Mouse (Mus musculus) left cerebral cortex, adult 8-10 months (tissue): ENCODE data around the gene Rpl36. TPM values are rescaled to one million over a fixed set of nuclear protein-coding genes. Genes with fewer than 3 reads are reported as not detected.

Source experiments
- DNase-seq, 2 experiments: peaks; one replicate each; pipeline ENCODE4 v3.0.0; 2022; ENCODE audit warnings: low spot score in 2 of 2
- total RNA-seq, 4 experiments: library from RNA; stranded (reverse); gene quantifications; 2 replicates each; pipeline ENCODE4 v1.2.4; 2022

The Rpl36 gene
- 100 to 1,000 TPM; 351 to 461 (median 392) TPM for total RNA-seq

DNA sequence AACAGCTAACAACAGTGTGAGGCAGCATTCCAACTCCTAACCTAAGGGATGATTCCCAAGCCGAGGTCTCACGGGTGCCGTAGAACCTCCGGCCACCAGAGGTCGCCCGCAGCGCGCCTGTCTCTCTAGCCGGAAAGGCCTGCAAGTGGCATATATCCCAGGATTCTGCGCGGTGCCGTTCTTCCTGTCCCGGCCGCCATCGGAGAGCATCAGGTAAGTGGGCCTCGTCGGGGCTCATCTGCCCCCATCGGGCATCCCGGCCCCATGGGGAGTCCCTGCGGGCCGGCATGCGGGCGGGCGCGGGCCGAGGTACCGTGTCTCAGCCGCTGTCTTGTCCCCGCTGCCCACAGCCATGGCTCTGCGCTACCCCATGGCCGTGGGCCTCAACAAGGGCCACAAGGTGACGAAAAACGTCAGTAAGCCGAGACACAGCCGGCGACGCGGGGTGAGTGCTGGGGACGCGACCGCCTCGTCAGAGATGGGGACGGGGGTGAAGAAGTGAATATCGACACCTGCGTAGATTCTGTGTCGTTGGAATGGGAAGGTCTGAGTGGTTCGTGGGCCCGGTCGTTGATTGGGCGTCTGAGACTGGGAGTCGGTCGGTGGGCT lies at the start of gene Rpl36:
TSS of gene Rpl36 (plus strand) at position 181 of the 609 bp plus-strand sequence.
- peak; percentile 92 to 95 for DNase-seq

GRCm38 (mm10) chr17:56566293-56566692 lies 46.9 kb upstream of the Rpl36 start:
- DNase-seq: no peak

DNA sequence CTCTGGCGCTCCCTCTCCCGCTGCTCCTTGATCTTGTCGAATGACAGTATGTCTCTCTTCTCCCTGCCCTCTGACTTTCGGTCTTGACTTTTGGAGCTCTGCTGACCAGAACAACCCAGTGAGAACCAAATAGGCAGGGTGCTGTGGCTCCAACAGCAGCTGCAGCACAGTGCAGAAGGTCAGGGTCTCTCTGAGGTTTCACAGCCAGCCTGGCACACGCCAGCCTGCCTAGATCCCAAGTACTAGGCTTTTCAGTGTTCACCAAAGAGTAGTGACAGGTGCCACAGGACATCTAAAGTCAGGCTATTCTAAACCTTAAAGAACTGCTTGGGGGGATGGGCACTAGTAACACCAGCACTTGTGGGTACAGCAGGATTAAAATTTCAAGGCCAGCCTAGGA lies 46.3 kb upstream of the Rpl36 start:
- DNase-seq: no peak

GRCm38 (mm10) chr17:56567370-56567769 lies 45.8 kb upstream of the Rpl36 start:
- DNase-seq: no peak

DNA sequence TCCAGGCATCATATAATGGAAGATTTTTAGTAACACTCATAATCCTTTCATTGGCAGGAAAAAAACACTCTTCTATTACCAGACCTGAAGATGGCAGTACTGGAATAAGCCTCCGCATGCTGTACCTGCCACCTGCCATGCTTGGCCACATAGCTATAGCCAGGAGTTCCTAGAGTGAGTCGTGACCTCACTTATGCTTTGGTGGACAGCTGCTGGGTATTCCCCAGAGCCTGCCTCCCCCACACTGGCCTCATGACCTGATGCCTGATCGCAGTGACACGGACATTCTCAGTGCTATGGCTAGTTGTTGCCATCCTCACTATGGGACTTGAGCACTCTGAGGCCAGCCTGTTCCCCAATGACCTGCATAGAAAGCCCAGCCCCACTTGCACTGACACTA lies 42.9 kb upstream of the Rpl36 start:
- no peak for DNase-seq

DNA sequence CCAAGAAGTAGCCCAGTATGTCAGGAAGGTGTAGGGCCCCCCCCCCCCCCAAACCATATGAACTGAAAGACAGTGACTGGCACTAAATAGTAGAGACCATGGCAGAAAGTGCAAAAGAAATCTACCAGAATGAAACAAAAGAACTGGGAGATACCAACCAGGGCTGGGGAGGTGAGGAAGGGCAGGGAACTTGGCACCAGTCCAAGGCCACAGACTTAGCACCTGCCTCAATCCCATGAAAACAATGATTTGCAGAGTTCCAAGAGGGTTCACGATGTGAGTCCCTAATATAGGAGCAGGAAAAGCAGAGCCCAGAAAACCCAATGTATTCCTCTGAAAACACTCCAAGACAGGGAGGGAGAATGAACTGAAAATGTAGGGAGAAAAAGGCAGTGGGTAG lies 41.1 kb upstream of the Rpl36 start:
- DNase-seq: no peak

DNA sequence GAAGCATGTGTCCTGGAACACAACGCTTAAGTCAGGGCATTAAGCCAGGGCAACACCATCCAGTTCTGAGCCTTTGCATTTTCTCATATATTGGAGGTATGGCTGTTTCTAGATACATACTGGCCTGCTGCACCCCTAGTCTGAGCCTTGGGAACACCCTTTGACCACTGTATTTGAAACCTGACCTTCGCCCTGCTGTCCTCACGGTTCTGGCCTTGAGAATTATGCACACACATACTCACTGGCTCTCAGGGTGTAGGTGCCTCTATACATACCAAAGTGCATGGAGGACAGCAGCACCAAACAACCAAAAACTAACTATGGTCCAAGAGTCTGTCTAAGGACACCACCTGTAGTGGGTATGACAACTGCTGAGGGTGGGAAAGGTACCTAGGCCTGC lies 40.3 kb upstream of the Rpl36 start:
- DNase-seq: no peak

- no peak for DNase-seq
Measured at GRCm38 (mm10) chr17:56583071-56583470, 30.1 kb upstream of the Rpl36 start.

DNA sequence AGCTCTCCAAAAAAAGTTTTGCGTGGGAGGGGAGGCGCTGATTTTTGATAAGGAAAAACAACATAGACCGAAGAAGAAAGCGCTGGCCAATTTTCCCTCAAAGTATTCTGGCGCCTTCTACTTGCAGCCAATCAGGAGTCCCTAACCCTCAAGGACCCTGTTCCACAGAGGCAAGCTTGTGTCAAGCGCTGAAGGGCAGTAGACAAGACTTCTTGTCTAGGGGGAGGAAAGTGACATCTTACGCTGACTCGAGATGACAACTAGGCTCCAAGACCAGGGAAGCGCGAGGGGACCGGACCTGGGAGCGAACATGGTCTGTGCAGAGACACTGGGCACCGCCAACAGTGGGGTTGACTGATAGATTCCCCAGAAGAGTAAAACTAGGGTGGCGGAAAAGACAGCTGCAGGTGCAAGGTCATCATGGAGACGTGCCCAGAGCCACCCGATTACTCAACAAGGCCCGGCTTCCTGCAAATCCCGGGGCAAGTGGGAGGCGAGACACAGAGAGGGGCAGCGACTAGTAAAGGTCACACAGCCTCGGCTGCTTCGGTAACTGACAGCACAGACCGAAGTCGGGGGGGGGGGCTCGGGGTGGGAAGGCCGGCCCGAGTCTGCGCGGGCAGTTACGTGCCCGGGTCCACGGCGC lies 29.5 kb upstream of the Rpl36 start:
- DNase-seq: peak in 1 of 2 experiments; percentile 31

GRCm38 (mm10) chr17:56584257-56585130 lies 28.7 kb upstream of the Rpl36 start, which contains the start of the genes Safb2 and Safb:
Gene Safb2 (minus strand): TSS chr17:56584585.
Gene Safb (plus strand): TSS chr17:56584825.
- DNase-seq: peak; percentile 97 to 99

DNA sequence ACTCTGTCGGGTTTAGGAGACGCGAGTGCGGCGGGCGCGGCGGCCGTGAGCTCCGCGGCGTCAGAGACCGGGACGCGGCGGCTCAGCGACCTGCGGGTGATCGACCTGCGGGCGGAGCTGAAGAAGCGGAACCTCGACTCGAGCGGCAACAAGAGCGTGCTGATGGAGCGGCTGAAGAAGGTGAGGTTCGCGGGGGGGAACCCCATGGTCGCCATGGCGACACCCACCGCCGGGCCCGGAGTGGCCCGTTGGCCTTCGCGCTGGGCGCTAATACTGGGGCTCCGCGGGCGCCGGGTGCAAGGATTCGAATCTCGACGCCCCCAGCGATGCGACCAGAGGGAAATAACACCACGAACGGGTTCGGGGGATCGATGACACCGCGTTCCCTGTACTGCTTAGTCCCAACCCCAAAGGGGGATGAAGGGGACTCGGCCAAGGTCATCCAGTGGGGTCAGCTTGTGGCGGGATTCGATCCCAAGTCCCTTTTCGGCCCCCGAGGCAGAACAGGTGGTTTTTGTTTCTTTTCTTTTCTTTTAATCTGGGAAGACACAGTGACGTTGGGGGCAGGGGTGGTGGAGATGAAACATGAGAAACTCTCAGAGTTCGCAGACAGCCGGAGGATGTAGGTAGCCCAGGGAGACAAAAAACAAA lies 27.9 kb upstream of the Rpl36 start:
- DNase-seq: no peak

GRCm38 (mm10) chr17:56587773-56588172 lies 25.4 kb upstream of the Rpl36 start:
- no peak for DNase-seq

DNA sequence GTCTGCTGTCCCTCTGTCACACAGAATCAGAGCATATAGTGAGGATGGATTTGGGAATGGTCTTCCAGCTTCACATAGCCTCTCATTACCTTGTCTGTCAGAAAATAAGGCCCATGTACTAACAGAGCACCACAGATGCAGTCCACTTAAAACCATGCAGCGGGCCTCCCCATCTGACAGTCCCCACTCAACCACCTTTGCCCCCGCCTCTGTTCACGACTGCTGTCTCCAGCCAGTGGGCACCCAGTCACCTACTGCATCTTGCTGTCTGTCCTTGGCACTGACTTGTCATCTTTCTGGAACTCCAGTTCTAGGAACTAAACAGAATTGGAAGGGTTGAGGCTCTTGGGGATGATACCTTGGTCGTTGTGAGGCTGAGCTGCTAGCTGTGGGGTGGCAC lies 24.3 kb upstream of the Rpl36 start:
- no peak for DNase-seq

GRCm38 (mm10) chr17:56592553-56592952 lies 20.7 kb upstream of the Rpl36 start:
- no peak for DNase-seq

DNA sequence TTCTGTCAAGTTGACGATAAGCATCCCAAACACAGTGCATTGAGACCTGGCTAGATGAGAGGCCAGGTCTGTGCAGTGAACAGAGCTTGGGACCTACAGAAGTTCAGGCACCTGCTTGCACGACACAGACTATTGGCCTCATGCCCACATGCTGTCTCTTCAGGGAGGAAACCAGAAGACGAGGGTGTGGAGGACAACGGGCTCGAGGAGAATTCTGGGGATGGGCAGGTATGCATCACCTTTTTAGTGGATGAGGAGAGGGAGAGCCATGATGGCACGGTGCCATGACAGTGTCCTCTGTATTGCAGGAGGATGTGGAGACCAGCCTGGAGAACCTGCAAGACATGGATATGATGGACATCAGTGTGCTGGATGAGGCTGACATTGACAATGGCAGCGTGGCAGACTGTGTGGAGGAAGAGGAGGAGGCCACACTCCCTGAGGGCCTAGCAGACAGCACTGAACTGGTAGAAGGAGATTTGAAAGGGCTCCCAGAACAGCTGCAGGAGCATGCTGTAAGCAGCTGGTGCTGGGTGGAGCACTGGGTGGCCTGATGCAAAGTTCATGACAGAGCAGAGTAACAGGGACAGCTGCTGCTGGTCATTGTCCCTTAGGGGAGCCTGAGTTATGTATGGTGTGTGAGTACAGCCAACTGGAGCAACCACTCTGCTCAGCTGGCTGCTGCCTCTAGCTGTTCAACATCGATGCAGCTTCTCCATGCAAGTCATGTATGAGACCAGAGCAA lies 19.5 kb upstream of the Rpl36 start:
- DNase-seq: no peak

DNA sequence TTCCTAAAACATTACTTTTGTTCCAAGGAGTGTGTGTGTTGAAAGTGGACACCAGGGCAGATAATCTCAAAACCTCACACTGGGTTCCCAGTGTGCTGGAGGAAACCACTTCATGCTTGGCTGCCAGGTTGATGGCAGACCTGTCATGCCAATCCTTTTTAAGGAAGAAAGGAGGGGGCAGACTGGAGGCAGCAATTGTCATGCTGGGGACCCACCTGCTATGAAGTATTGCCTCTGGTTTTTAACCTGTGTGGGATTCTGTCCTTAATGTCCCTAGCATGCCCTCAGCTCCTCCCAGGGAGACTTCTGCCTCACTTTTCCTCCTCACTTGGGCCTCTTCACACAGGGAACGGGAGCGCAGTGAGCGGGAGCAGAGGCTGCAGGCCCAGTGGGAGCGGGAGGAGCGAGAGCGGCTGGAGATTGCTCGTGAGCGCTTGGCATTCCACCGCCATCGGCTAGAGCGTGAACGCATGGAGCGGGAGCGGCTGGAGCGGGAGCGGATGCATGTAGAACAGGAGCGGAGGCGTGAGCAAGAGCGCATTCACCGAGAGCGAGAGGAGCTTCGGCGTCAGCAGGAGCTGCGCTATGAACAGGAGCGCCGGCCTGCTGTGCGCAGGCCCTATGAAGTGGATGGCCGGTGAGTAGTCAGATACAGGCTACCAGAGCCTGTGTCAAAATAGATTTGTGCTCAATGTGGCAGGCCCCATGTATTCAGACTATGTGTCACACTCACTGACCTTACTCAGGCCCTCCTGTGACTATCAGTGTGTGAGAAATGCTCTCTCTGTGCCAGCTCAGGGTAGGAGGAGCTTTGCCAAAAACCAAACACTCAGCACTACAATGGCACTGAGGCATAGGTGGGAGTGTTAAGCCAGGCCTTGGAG lies 9.8 kb upstream of the Rpl36 start:
- DNase-seq: no peak

DNA sequence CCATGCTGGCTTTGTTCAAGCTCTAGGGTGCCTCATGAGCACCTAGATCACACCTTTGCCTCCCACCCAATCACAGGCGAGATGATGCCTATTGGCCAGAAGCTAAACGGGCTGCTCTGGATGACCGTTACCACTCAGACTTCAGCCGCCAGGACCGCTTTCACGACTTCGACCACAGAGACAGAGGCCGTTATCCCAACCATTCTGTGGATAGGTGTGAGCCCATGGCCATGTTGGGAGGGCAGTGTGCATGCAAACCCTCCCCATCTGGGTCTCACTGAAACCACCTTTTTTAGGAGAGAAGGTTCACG lies 9.2 kb upstream of the Rpl36 start:
- DNase-seq: no peak

- DNase-seq: no peak
Measured at GRCm38 (mm10) chr17:56604422-56604821, 8.8 kb upstream of the Rpl36 start.

- no peak for DNase-seq
Measured at GRCm38 (mm10) chr17:56605431-56605830, 7.8 kb upstream of the Rpl36 start.

DNA sequence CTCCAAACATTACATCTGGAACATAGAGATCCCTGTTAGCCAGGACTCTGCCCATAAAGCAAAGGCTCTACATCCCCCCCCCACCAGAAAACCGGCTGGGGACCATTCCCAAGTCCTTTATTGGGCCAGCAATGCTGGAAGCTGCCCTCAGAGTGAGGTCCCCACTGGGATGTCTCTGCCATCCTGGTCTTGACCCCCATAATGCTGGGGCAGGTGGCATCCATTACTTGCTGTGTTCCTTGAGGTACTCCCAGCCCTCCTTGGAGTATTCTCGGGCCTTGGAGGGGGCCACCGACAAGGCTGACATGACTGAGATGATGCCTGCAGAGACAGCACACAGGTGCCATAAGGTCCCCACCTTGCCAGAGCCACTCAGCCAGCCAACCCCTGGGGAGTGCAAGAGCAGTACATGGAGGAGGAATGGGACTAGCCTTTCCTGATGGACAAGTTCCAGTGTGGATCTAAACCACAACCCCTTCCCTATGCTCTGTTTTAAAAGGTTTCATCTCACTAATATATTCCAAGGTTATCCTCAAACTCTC lies 5.6 kb upstream of the Rpl36 start:
- no peak for DNase-seq
